Mouse (Mus musculus) left cerebral cortex, postnatal 14 days (tissue): ENCODE data around the gene Uxs1. TPM values are rescaled to one million over a fixed set of nuclear protein-coding genes. Genes with fewer than 3 reads are reported as not detected.

Experiments
- DNase-seq, 2 experiments: peaks; one replicate each; pipeline ENCODE4 v3.0.0; 2021 to 2022; ENCODE audit warnings: low spot score in 2 of 2, mixed read lengths in 1 of 2
- intact Hi-C: fragments of 180-260 bp; cut with DNase I; formaldehyde crosslinking; loops from one replicate; pipeline ENCODE4 v1.15.1; 2025
- long read RNA-seq, 2 experiments: library from polyadenylated mRNA; stranded (forward); transcript quantifications; one replicate each; pipeline ENCODE4 v2.0.0; 2021
- total RNA-seq, 2 experiments: library from RNA; stranded (reverse); gene quantifications; 2 replicates each; pipeline ENCODE4 v1.2.3; 2021

The Uxs1 gene
- total RNA-seq = 10 to 100 TPM; 36.3 to 38.2 TPM
- long read RNA-seq, experiment 1, full-length matches to known transcripts = 19 of 33 reads
- long read RNA-seq, experiment 1, partial matches to known transcripts = 4 of 33 reads
- long read RNA-seq, experiment 1, other reads (novel, unspliced or antisense) = 10 of 33 reads
- long read RNA-seq, experiment 2, full-length matches to known transcripts = 12 of 20 reads
- long read RNA-seq, experiment 2, partial matches to known transcripts = 2 of 20 reads
- long read RNA-seq, experiment 2, other reads (novel, unspliced or antisense) = 6 of 20 reads

GRCm38 (mm10) chr1:43827763-43828194 lies at the start of gene Uxs1:
Gene Uxs1, minus strand, starts transcription at chr1:43827800.
- intact Hi-C loops = loop anchor here (10.0 kb wide), 1 partner anchor 53 kb away; no protein-coding TSS in a partner anchor
- DNase-seq = peak; percentile 99

GRCm38 (mm10) chr1:43877233-43877632 lies 49.6 kb upstream of the Uxs1 start:
- intact Hi-C loops = no loop called here
- DNase-seq = peak; percentile 52 to 57

DNA sequence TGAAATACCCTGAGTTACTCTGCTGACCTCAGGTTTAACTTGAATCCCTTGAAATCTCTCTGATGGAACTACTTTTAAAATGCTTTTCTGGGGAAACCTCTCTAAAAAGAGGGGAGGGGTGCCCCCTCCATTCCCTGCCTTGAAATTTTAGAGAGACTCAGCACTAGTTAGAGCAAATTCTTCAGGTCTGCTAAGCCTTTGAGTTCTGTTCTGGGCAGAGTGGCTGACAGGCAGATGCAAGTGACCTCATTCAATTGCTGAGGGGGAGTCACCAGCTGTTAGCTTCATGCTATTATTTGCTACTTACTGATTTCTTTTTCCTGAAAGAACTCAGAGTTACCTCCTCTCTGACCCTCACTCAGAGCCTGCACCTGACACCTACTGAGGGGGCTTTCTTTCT lies 43.5 kb upstream of the Uxs1 start:
- DNase-seq = peak; percentile 8 to 22
- intact Hi-C loops = no loop called here

DNA sequence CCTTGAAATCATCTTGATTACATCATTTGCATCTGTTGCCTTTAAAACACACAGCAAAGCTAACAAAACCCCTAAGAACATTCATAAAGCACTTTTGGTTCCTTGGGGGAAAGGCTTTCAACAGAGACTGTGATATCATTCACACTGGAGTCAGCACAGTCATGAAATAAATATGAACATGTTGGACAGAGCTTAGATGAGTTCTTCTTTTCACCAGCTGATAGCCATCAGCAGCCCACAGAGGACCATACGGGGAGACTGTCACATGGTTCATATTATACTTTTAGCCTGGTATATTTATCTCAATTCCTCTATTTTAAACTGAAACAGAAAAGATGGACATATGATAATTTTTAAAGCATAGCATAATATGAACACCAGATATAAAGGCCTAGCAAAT lies 40.9 kb upstream of the Uxs1 start:
- DNase-seq = no peak
- intact Hi-C loops = no loop called here

DNA sequence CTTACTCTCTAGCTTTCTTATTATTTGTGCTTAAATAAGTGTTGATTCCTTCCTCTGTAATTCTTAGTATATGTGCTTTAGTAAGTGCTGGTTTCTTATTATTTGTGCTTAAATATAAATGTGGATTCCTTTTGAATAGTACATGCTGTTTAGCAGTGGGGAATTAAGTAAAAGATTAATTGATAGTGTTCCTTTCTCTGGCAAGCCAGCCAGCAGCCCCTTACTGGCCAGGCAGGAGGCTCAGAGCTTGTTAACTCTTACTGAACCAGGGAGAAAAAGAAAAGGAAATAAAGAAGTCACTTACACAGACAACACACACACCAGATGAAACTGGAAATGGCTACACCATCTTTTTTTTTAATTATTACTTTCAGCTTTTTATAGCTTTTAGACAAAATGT lies 37.2 kb upstream of the Uxs1 start:
- intact Hi-C loops = no loop called here

GRCm38 (mm10) chr1:43862614-43863013 lies 35.0 kb upstream of the Uxs1 start:
- intact Hi-C loops = no loop called here
- DNase-seq = no peak

More for the DNA sequence above, 37.2 kb upstream of the Uxs1 start:
- no peak for DNase-seq

- intact Hi-C loops = no loop called here
- no peak for DNase-seq
Observed at GRCm38 (mm10) chr1:43858988-43859387, 31.4 kb upstream of the Uxs1 start.

DNA sequence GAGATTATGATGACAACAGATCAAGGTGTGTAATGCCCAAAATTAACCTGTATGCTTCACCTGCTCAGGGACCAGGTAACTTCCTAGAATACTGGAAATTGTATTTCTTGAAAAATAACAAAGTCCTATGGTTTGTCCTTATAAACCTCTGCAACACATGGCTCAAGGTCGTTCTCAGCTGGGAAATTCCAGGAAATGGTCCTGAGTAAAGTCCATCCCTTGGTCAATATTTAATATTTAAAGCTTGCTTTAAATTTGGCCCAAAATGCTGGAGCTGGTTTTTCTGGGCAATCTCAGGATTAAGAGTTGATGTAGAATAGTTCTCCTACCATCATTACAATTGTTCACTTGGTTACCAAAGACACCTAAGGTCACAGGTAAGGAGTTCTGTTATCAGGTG lies 30.1 kb upstream of the Uxs1 start:
- no peak for DNase-seq
- intact Hi-C loops = no loop called here

DNA sequence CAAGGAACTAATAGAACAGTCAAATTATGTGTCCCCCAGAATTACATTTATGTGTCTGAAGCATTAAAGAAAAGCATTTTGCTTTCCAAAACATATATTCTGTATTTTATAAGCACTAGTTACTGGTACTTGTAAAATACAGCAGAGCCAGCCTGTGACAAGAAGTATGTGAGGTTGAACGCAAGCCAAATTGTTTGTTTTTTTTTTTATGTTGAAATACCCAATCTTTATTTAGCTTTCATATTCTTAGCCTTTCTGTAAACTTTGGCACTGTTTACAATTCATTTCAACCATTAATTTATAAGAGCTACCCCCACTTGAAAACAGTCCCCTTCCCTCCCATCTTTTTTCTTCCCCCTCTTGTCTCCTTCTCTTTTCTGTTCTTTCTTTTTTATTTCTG lies 28.0 kb upstream of the Uxs1 start:
- DNase-seq = no peak

GRCm38 (mm10) chr1:43843398-43843797 lies 15.8 kb upstream of the Uxs1 start:
- DNase-seq = no peak
- intact Hi-C loops = no loop called here

More for the DNA sequence above, 28.0 kb upstream of the Uxs1 start:
- intact Hi-C loops = no loop called here

GRCm38 (mm10) chr1:43837236-43837635 lies 9.6 kb upstream of the Uxs1 start:
- intact Hi-C loops = no loop called here
- DNase-seq = no peak

- intact Hi-C loops = no loop called here
- no peak for DNase-seq
Observed at GRCm38 (mm10) chr1:43830096-43830495, 2.5 kb upstream of the Uxs1 start.

DNA sequence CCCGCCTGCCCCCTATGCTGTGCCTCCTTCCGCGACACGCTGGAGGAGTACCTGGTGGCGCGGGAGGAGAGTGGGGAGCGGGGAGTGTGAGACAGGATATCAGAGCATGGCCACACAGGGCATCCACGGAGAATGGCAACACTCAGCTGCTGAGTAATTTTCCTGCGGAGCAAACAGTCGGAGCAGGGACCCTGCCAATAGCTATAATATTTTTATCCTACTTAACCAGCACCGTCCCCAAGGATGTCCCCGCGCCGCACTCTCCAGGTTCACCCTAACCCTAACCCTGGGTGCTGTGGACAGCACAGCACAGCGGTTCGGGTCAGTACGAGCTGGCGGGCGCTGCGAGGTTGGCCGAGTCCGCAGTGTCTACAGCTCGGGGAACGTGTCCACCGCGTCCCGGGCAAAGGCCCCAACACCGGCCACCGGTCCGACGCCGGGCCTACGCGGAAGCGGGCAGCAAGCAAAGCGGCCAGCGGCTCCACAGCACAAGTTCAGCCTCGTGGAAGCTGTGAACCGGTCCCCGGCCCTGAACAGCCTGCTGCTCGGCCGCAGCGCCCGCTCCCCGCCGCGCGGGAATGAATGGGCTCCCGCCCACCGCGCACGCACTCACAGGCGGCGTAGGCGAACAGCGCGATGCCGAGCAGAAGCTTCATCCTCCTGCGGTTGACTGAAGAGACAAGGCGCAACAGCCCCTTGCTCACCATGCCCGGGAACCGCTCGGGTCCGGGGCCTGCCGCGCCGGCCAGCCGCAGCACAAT lies 418 bp downstream of the Uxs1 start:
- intact Hi-C loops = loop anchor here (10.0 kb wide), 1 partner anchor 52 kb away; no protein-coding TSS in a partner anchor
- no peak for DNase-seq

DNA sequence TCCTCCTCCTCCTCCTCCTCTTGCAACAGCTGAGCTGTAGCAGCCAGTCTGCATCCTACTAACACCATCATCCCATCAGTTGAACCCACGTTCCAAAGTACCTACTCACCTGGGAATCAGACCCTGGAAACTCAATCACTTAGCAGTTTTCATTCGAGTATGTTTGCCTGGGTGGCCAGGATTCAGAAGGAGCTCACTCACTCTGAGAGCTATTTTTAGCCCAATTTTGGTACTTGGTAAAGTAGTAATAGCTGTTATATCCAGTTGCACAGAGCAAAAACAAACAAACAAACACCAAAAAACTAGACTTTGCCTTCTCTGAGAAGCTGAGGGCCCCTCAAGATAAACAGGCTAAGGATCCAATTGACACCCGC lies 985 bp downstream of the Uxs1 start:
- no peak for DNase-seq
- intact Hi-C loops = loop anchor here (10.0 kb wide), 1 partner anchor 52 kb away; no protein-coding TSS in a partner anchor

DNA sequence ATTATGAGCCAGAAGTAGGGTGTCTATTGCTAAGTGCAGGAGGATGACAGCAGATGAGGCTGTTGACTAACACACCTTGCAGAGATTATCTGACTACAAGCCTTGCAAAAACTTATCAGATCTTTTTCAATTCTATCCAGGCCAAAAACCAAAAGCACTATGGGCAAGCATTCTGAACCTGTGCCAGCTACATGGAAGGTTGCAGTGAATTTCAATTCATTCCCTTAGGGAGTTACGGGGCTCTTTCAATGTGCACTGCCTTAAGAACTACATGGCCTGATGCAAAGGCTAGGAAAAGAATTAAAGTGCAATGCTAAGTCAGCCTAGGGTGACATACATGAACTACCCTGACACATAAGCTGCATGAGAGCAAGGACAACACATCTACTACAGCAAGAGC lies 4.2 kb downstream of the Uxs1 start:
- no peak for DNase-seq
- intact Hi-C loops = loop anchor here (10.0 kb wide), 1 partner anchor 49 kb away; no protein-coding TSS in a partner anchor

GRCm38 (mm10) chr1:43822586-43822985 lies 5.0 kb downstream of the Uxs1 start:
- no peak for DNase-seq
- intact Hi-C loops = loop anchor here (10.0 kb wide), 1 partner anchor 48 kb away; no protein-coding TSS in a partner anchor

GRCm38 (mm10) chr1:43821804-43822203 lies 5.8 kb downstream of the Uxs1 start:
- no peak for DNase-seq
- intact Hi-C loops = loop anchor here (10.0 kb wide), 1 partner anchor 47 kb away; no protein-coding TSS in a partner anchor

DNA sequence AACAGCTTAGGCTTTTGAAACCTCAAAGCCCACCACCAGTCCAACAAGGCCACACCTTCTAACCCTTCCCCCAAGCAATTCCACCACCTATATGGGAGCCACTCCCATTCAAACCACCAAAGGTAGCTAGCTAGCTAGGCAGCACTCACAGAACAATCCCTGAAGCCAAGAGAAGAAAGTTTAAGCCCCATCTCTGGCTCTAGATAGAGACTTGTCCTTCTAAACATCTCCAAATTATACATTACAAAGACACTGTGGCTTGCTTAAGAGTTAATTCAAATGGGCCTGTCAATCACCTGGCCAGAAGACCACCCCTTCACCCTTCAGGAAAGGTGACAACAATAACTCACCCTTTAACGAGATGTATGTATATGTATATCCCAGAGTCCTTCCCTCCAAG lies 7.0 kb downstream of the Uxs1 start:
- no peak for DNase-seq
- intact Hi-C loops = loop anchor here (10.0 kb wide), 1 partner anchor 46 kb away; no protein-coding TSS in a partner anchor

DNA sequence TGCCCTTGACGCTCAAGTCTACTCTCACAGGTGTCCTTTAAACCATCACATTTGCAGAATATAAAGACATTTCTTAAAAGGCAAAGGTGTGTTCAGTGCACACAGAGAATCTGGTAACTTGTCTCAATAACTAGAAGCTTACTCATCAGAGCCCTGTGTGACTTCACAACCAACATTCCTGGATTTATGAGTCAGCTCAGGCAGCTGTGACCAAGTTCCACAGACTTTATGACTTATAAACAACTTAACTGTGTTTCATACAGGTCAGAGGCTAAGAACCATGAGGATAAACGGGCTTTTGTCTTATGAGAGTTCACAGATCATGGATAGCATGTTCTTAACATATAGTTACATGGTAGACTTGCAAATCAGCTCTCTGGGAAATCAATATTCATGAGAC lies 8.5 kb downstream of the Uxs1 start:
- no peak for DNase-seq
- intact Hi-C loops = no loop called here

DNA sequence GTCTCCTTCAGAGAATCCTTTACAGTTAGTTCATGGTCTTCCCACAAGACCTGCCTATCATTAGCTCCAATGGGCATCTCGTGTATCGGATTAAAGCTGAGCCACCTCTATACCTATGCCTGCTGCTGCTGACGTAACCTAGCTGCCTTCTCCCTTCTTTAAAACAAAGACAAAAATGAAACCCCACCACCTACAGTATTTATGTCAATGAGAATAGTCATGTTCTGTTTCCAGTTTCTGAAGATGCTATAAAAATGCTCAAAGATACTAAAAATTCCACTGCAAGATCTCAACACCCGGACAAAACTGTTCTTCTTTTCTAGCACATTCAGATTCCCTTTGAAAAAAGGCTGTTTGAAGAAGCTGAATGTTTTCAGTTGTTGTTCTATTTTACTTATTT lies 9.2 kb downstream of the Uxs1 start:
- intact Hi-C loops = no loop called here
- DNase-seq = peak in 1 of 2 experiments; percentile 35

- DNase-seq = no peak
- intact Hi-C loops = no loop called here
Observed at GRCm38 (mm10) chr1:43811764-43812163, 15.8 kb downstream of the Uxs1 start.
